Mouse (Mus musculus) bone marrow macrophage, adult 2 months (primary cell): ENCODE results near the gene Flt4.

Source experiments
- CTCF ChIP-seq: IDR thresholded peaks from 2 replicates; pipeline ENCODE4 v1.5.1; 2012; ENCODE audit warnings: low read depth, mild to moderate bottlenecking, low read length, moderate library complexity
- POLR2A ChIP-seq: IDR thresholded peaks from 2 replicates; pipeline ENCODE4 v1.6.1; 2012; ENCODE audit warnings: mild to moderate bottlenecking, low read depth, low read length, borderline replicate concordance

DNA sequence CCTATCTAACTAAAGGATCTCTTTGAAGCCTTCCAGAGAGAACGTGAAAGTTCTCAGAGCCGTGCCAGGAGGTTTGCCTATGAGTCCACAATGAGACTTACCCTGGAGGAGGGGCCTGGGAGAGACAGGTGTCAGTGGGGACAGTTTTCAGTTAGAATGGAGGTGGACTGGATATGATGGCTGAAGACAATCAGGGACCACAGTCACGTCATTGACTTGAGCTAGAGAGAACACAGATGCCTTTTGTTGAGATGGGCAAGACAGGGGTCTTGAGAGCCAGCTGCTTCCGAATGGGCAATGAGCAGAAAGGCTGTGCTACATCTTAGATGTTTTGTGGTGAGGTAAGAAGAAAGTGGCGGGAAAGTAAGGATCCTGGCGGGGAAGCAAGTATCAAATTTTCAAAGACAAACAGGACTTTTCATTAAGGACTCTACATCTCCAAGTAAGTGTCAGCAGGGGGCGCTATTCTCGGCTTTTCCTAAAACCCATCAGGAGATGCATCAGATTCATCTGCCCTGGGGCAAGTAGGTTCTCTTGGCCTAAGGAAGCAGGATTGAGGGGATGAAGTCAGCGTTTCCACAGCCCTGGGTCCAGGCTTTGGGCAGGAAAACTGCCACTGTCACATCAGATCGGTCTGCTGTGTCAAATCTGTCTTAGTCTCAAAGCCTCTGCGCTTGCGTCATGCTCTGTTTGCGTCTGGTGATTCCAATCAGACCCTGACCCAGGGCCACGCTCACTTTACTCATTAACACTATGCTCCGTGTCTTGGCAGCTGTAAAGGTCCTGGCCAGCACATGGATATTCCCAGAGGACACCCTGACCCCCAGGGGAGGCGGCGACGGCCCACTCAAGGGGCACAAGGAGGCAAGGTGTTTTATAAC is 41.3 kb downstream of the Flt4 start:
- peak; percentile 52 for TF ChIP-seq CTCF
- TF ChIP-seq POLR2A = no peak
